Mouse (Mus musculus): ENCODE measurements around the gene Rfx7.

Rfx7 gene

GRCm38 (mm10) chr9:72664409-72665351 is 132.6 kb downstream of the Rfx7 start:
- TF ChIP-seq GATA4 (IDR thresholded peaks at IDR 0.05; ENCODE audit: insufficient replicate concordance, low read length), result no peak

DNA sequence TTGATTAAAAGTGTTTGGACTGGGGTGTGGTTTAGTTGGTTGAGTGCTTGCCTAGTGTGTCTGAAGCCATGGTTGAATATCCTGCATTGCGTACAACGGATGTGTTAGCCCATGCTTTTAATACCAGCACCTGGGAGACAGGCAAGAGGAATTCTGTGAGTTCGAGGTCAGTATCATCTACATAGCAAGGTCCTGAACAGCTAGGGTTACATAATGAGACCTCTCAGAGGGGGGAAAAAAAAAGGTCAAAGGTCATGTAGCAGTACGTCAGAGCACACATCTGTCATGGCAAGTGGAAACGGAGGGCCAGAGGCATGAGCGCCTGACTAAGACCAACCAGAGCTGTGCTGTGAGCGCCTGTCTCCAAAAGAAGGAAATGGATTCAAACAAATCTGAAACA is 133.5 kb downstream of the Rfx7 start:
- TF ChIP-seq GATA4 (IDR thresholded peaks at IDR 0.05; ENCODE audit: insufficient replicate concordance, low read length), result no peak

GRCm38 (mm10) chr9:72667126-72667525 is 135.1 kb downstream of the Rfx7 start:
- TF ChIP-seq GATA4 (IDR thresholded peaks at IDR 0.05; ENCODE audit: insufficient replicate concordance, low read length), result no peak

DNA sequence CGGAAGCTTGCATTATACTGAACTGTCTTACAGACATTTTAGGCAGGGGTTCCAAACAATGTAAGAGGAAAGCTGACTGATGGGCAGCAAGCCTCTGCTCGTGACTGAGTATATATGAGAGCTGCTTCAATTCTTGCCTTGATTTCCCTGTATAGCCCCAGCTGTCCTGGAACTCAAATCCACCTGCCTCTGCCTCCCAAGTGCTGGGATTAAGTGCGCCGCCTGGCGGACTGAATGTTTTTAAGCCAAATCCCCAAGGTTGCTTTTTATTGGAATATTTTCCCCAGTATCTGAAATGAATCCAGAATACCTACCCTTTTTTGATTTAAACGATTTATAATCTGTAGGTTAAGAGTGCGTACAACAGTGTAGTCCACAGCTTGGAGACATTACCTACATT is 137.3 kb downstream of the Rfx7 start:
- TF ChIP-seq GATA4 (IDR thresholded peaks at IDR 0.05; ENCODE audit: insufficient replicate concordance, low read length), result no peak

GRCm38 (mm10) chr9:72672361-72672760 is 140.3 kb downstream of the Rfx7 start:
- TF ChIP-seq GATA4 (IDR thresholded peaks at IDR 0.05; ENCODE audit: insufficient replicate concordance, low read length), result no peak

Measured in liver, adult (tissue).